8 mouse cellular contexts compared by ENCODE assay signal in genomic region chr1:39192997-39193861, GRCm38 (mm10). TPM values are rescaled to one million over a fixed set of nuclear protein-coding genes. Genes with fewer than 3 reads are reported as not detected.
A peak's percentile ranks its signal among the peaks of the same experiment; 100 is the strongest.
DNase-seq lines count a peak whose midpoint lies in the region; ATAC-seq and TF ChIP-seq lines count a peak whose summit lies in the region.

Gene Npas2 (plus strand): TSS chr1:39193731.

- peaks cover 22% of the 10 kb centered on the region for H3K27me3 ChIP-seq in forebrain, embryonic 16.5 days (replicated peaks; ENCODE audit: control insufficient read depth, insufficient read depth, low read length)
- H3K27me3 ChIP-seq in lung, postnatal 0 days (replicated peaks; ENCODE audit: insufficient read depth, low read length) = peaks cover 7% of the 10 kb centered on the region; the same call in 1 of the 2 replicates
- no peaks in the 10 kb centered on the region for H3K27me3 ChIP-seq in small intestine, adult 2 months (ENCODE audit: control insufficient read depth, insufficient read depth, low read length)

- under 1% methylated on average over 46 of the region's 66 CpGs for WGBS in forebrain, embryonic 16.5 days
- WGBS in lung, postnatal 0 days = under 1% methylated on average over 52 of the region's 66 CpGs
- under 1% methylated on average over 49 of the region's 66 CpGs for WGBS in small intestine, adult 2 months

- H3K9ac ChIP-seq in forebrain, embryonic 16.5 days (replicated peaks; ENCODE audit: low read depth, low read length) = peak within 1 kb of the TSS; percentile 66
- peak within 1 kb of the TSS; percentile 65 for H3K9ac ChIP-seq in lung, postnatal 0 days (replicated peaks; ENCODE audit: low read depth)

- no peaks in the 10 kb centered on the region for H3K9me3 ChIP-seq in forebrain, embryonic 16.5 days (ENCODE audit: control insufficient read depth, low read length)
- no peaks in the 10 kb centered on the region for H3K9me3 ChIP-seq in lung, postnatal 0 days (ENCODE audit: low read length)

- H3K4me1 ChIP-seq in forebrain, embryonic 16.5 days (replicated peaks; ENCODE audit: control insufficient read depth, insufficient read depth, low read length) = peaks cover 21% of the 10 kb centered on the region
- H3K4me1 ChIP-seq in lung, postnatal 0 days (ENCODE audit: insufficient read depth, low read depth, low read length) = peaks cover 9% of the 10 kb centered on the region; the same call in 1 of the 2 replicates
- H3K4me1 ChIP-seq in small intestine, adult 2 months (ENCODE audit: control insufficient read depth, insufficient read depth, insufficient read length, low read length) = peaks cover 11% of the 10 kb centered on the region

- ATAC-seq in forebrain, embryonic 16.5 days = peak; percentile 46
- ATAC-seq in lung, postnatal 0 days = no peak

- H3K36me3 ChIP-seq in forebrain, embryonic 16.5 days (ENCODE audit: control insufficient read depth, insufficient read depth) = no peaks in the 10 kb centered on the region
- no peaks in the 10 kb centered on the region for H3K36me3 ChIP-seq in lung, postnatal 0 days (ENCODE audit: insufficient read depth, low read length)
- no peaks in the 10 kb centered on the region for H3K36me3 ChIP-seq in small intestine, adult 2 months (ENCODE audit: control insufficient read depth, insufficient read depth, low read length)

- DNase-seq in heart, adult 18-20 months = peak; percentile 63 to 68
- no peak for DNase-seq in heart, postnatal 25 days (ENCODE audit: low spot score)
- peak; percentile 6 to 7 for DNase-seq in adrenal gland, postnatal 4 days (ENCODE audit: low spot score in 2 of 2)
- peak; percentile 54 for DNase-seq in kidney, postnatal 14 days
- peak; percentile 49 for DNase-seq in lung, postnatal 0 days (ENCODE audit: low spot score)
- DNase-seq in spleen, adult 12 weeks (ENCODE audit: low spot score) = no peak

- no peak for TF ChIP-seq CTCF in lung, postnatal 0 days (IDR thresholded peaks at IDR 0.05)
- TF ChIP-seq CTCF in small intestine, adult 2 months (IDR thresholded peaks at IDR 0.05; ENCODE audit: extremely low read depth, insufficient read length, insufficient replicate concordance, low read depth, low read length) = no peak

- no peak for TF ChIP-seq POLR2A in small intestine, adult 2 months (IDR thresholded peaks at IDR 0.05; ENCODE audit: low read depth, low read length)

- intact Hi-C loops in heart, postnatal 25 days (cut with DNase I) = loop anchor here (2.0 to 5.0 kb wide), 3 partner anchors 86 to 182 kb away; no protein-coding TSS in a partner anchor

- peak within 1 kb of the TSS; percentile 76 for H3K4me3 ChIP-seq in forebrain, embryonic 16.5 days (replicated peaks; ENCODE audit: low read length)
- H3K4me3 ChIP-seq in lung, postnatal 0 days (ENCODE audit: low read depth, low read length) = peak within 1 kb of the TSS; percentile 79
- H3K4me3 ChIP-seq in small intestine, adult 2 months (ENCODE audit: low read depth, low read length) = peak within 1 kb of the TSS; percentile 73

- H3K27ac ChIP-seq in forebrain, embryonic 16.5 days (ENCODE audit: low read length) = no peak within 1 kb of the TSS
- H3K27ac ChIP-seq in lung, postnatal 0 days (ENCODE audit: low read length) = peak within 1 kb of the TSS; percentile 81
- H3K27ac ChIP-seq in small intestine, adult 2 months (ENCODE audit: insufficient read depth, low read depth, low read length) = peak within 1 kb of the TSS; percentile 52

- H3K4me2 ChIP-seq in forebrain, embryonic 16.5 days (ENCODE audit: low read length) = peak within 1 kb of the TSS; percentile 98
- peak within 1 kb of the TSS; percentile 99 for H3K4me2 ChIP-seq in lung, postnatal 0 days (replicated peaks; ENCODE audit: low read depth, low read length)

- no peak for TF ChIP-seq EP300 in lung, postnatal 0 days (IDR thresholded peaks at IDR 0.05)

RNA-seq across cellular contexts. Expression of gene Npas2, which starts in this region (rescaled TPM):
- 1 to 10 TPM; 5.3 to 6.6 TPM for total RNA-seq in heart, adult 18-20 months (2021)
- 10 to 100 TPM in 1 of 2 experiments, 1 to 10 TPM in 1; 2.2 to 11.4 TPM for total RNA-seq in heart, postnatal 25 days (2021)
- total RNA-seq in adrenal gland, postnatal 4 days (2021) = 1 to 10 TPM; 8.0 to 9.5 TPM
- 1.3 and 1.6 TPM in 2 replicates for polyA plus RNA-seq in forebrain, embryonic 16.5 days (2015; fragmentation: Nextera tagmentation; extraction: Ambion mirVana)
- polyA plus RNA-seq in lung, postnatal 0 days (2015; fragmentation: Nextera tagmentation; extraction: Ambion mirVana) = 2.2 TPM in 2 replicates
- polyA plus RNA-seq in small intestine, adult 2 months (2012; rRNA removed) = 16.1 and 77.6 TPM in 2 replicates

Comparison
In these comparisons a context has a peak if more than half of its experiments do, and no peak if none do; other contexts are left out.
1. DNase-seq: peak in heart, adult 18-20 months (2 of 2), adrenal gland, postnatal 4 days (2 of 2), kidney, postnatal 14 days (single experiment) and lung, postnatal 0 days (single experiment); none in heart, postnatal 25 days (single experiment) and spleen, adult 12 weeks (single experiment).
2. Peak in every context shown above with its lines, with median percentiles within 50 percentile points of each other: H3K4me3 ChIP-seq.